Mouse (Mus musculus) cerebellum, adult (tissue): ENCODE results near the gene Mtmr11.
A peak's percentile ranks its signal among the peaks of the same experiment; 100 is the strongest.
"Not testable (repeated sequence)": the region's sequence is repeated elsewhere in the genome, so short reads cannot be mapped to it uniquely, and the experiment has no call there.

ENCODE experiments used
- ATAC-seq: cut with Nextera tagmentation; 2 replicates; pipeline ENCODE4 v1.9.2; 2017; ENCODE audit warnings: mild to moderate bottlenecking, moderate library complexity, mixed read lengths; ENCODE audit not compliant: insufficient number of reproducible peaks, low FRiP score, low TSS enrichment

Mtmr11 gene

DNA sequence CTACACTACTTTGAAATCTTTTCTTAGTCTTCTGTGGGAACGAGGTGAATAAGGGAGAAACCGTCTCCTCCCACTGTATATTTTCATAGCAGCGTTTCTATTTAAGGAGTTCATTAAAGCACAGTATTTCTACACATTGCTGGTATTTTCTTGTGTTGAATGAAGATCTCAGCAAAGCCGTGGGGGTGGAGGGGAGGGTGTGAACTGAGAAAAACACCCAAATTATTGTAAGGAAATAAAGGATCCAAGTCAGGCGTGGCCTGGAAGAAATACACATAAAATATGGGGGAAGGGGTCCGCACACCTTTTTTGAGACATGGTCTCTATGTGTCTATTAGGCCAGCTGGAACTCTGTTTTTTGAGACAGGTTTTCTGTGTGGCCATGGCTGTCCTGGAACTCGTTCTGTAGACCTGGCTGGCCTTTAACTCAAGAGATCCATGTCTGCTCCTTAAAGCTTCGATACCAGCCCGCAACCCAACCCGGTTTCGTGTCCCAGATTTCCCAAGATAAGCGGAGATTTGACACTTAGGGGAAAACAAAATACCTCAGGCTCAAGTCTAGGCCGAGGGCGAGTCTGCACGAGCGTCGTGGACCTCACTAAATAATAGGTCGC, 9.9 kb downstream of the Mtmr11 start:
- ATAC-seq, result no peak; the same call in 1 of the 2 replicates

DNA sequence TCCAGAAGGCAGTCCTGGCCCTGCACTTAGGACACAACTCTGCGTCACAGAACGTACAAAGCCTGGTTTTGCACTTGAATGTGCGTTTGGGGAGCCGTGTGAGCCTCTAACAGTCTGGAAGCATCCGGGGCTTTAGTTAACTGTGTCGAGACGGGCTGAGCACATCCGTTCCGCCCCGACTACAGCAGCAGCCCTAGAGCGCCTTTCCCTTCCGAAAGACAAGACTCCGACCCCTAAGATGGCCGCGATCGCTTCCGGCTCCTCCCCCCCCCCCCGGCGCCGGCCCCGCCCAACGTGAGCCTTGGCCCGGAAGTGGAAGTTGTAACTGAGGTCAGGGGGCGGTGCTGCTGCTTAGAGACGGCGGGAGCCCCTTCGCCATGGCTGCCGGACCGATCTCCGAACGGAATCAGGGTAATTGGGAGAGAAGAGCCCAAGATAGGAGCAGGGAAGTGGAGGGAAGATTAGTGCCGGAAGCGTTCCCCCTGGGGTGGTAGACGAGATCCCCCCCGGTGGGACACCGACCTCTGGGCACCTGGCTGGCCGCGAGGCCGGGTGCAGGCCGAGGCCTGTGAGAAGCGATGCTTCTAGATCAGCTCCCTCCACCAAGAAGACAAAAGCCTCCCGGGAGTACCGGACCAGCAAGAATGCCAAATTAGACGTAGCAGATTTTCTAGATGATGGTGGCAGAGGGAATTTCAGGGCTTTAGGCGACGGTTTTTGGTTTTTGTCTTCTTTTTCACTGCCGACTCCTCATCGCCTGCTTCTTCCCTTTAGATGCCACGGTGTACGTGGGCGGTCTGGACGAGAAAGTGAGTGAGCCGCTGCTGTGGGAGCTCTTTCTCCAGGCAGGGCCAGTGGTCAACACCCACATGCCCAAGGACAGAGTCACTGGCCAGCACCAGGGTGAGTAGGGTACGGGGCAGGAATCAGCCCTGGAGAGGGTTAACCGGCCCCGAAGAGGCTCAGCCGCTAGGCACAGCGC, 10.7 kb downstream of the Mtmr11 start, which contains the start of gene Sf3b4:
TSS of gene Sf3b4 (plus strand) at position 136 of the 982 bp plus-strand sequence.
- peak; percentile 84 for ATAC-seq

DNA sequence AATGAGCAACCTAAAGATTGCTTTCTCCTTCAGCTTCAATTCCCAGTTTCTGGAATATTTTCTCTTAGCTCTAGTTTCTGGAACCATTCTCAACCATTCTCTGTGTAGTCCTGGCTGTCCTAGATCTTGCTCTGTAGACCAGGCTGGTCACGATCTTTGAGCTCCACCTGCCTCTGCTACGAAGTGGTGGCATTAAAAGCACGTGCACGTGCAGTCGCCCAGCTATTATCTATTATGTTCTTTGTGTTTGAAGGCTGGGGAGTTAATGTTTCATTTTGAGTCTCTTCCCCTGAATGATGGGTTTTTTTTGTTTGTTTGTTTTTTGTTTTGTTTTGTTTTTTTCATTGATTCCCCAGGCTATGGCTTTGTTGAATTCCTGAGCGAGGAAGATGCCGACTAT, 11.4 kb downstream of the Mtmr11 start:
- ATAC-seq, result no peak

DNA sequence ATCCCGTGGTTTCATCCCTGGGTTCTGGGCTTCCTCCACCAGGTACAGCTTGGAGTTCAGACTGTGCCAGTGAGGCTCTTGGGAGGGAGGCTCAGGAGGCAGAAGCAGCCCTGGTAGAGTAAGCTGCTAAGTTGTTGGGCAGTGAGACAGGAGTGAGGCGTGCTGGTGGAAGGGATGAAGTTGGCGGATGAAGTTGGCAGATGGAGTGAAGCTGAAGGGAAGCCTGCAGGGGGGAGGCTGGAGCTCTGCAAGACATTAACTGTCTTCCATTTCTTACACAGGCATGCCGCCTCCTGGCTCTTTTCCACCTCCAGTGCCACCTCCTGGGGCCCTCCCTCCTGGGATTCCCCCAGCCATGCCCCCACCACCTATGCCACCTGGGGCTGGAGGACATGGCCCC, 12.2 kb downstream of the Mtmr11 start:
- not testable (repeated sequence) for ATAC-seq

DNA sequence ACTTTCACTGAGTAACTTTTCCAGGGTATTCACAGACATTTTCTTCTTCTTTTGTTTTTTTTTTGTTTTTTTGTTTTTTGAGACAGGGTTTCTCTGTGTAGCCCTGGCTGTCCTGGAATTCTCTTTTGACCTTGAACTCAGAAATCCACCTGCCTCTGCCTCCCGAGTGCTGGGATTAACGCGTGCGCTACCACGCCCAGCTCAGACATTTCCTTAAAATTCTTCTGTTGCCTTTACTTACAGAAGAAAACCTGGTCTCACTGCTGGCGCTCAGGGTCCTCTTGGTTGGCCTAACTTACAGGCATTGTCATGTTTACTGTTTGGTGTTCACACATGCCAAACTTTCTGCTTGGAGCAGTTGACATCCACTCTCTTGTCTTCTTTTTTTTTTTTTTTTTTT, 13.4 kb downstream of the Mtmr11 start:
- ATAC-seq, result no peak

DNA sequence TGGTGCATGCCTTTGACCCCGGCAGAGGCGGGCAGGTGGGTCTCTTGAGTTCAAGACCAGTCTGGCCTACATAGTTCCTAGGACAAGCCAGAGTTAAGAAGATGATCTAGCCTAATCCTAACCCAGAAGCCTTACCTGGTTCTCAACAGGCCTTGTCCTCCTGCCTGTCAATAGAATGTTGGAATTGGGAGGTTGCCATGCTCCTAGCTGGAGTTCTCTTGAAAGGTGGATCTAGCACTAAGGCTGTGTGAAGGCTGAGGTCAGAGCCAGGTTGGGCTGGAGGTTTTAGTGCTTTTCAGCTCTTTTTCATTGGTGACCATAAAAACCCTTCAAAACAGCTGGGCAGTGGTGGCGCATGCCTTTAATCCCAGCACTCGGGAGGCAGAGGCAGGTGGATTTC, 16.6 kb downstream of the Mtmr11 start:
- ATAC-seq, result no peak

DNA sequence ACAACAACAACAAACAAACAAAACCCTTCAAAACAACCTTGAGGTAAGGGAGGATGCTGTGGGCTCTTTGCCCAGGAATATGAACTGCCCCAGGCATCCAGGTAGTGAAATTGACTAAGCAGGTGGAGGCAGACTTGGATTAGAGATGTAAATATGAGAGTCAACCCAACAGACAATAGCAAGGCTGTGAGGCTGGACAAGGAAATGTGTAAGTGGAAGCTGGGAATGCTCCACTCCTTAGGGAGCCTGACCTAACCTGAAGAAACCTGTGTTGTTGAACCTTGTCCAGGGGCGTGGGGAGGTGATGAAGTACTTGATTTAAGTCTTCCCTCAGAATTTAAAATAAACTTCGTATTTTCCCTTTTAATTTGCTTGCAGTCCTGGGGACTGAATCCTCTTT, 17.1 kb downstream of the Mtmr11 start:
- no peak for ATAC-seq

DNA sequence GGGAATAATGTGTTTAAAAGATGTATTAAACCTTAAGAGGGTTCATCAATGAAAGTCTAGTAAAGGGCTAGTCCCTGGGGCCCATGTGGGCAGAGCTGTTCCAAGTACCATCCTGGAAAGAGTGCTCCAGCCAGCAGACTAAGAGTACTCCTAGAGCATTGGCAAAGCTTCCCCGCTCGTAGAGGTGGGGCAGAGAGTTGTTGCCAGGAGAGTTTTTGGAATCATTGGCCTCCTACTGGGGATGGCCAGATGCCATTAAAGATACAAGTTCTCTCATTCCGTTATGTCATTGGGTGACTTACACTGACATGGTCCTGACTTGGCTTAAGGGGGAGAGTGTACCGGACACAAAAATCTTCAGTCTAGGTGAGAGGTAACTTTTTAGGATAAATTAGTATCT, 17.7 kb downstream of the Mtmr11 start:
- no peak for ATAC-seq

DNA sequence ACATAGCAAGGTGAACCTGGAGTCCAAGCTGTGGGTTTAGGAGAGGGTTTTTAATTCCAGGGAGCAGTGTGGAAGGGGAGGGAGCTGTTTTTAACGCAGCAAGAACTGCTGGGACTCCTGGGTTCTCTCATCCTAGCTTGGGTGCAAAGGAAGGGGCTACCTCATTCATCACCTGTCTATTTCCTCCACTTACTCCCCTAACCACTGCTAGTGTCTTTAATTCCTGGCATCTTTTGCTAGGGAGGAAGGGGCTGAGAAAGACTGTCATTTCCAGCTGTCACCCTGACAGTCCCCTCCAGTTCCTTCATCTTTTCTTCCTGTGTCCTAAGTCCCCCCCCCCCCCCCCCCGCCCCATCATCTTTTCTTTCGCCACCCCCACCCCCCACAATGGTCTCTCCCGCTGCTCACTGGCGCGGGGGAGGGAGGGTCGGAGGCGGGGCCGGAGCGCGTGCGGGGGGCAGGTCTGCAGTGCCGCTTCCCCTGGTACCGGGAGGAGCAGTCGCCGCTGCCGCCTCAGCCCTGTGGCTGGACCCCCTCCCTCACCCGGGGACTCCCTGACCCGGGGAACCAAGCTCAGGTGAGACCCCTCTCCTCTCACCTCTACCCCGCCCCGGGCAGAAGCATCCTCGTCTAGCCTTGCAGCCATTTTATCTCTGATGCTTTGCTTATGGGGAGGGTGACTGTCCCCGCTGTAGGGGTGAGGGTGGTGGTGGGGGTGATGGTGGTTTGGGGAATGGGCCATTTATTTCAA, 19.1 kb downstream of the Mtmr11 start, which contains the start of gene Sv2a:
TSS of gene Sv2a (plus strand) at position 425 of the 751 bp plus-strand sequence.
- ATAC-seq, result peak; percentile 31; the same call in 1 of the 2 replicates

DNA sequence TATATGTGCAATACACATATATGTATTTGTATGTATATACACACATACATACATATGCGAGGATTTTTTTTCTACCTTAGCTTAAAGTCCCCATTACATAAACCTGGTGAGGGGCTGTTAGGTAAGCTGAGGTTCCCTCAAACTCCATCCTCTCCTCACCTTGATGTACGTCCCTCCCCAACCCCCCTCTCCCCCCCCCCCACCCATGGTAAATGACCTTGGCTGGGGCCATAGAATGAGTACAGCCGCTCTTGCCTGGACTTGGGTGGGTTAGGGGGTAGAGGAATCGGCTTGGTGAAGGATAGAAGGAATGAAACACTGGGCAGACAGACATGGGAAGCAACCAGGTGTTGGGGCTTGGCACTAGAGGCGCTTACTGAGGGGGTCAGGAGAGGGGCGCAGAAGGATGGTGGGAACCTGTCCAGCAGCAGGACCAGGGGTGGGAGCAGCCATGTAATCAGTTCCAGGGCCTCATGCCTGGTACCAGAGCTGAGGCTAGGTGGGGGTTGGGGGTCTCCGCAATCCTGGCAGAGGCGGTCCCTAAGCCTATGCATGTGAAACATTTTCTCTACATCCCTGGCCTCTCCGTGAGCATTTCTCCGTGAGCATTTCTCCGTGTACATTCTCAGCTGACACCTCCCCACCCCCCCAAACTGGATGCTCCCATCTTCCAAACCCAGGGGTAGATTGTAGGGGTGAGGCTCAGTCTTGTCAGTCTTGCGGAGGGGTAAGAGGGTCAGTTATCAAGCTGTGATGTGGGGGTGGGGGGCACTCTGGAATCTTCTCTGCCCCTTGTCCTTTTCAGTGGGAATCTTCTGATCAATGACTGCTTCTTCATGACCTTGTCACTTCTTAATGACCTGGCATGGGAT, 19.9 kb downstream of the Mtmr11 start:
- 0 out of 2 replicates have a peak, but pooled peaks have one; percentile 13 for ATAC-seq

DNA sequence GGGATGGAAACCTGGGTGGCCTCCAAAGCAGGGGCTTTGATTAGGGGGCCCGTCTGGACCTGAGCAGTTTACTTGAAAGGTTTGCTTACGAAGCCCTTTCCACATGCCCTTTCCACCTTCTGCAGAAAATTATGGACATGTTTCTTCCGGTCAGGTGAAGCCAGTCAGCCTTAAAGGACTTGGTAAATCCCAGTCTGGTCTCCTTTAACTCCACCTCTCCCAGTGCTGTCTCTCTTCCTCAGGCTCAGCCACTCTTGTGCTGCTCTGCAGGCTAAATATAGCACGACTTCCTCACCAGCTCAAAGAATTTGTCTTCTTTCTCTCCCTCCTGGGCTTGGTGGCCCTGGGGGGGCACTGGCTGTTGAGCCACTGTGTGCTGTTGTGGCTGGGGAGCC, 20.6 kb downstream of the Mtmr11 start:
- ATAC-seq, result 0 out of 2 replicates have a peak, but pooled peaks have one; percentile 45

DNA sequence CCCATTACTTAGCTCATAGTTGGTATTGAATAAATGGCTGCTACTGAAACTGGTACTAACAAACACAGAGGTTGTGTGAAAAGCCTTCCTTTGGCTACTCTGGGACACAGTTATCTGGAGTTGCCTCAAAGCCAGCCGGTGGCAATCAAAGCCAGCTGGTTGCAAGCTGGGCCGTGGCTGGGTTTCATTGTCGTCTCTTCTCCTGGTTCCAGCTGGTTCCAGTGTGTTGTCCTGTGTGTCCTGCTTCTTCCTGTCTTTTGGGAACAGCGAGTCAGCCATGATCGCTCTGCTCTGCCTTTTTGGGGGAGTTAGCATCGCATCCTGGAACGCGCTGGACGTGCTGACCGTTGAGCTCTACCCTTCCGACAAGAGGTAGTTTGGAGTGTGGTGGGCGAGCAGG, 31.2 kb downstream of the Mtmr11 start:
- no peak for ATAC-seq

DNA sequence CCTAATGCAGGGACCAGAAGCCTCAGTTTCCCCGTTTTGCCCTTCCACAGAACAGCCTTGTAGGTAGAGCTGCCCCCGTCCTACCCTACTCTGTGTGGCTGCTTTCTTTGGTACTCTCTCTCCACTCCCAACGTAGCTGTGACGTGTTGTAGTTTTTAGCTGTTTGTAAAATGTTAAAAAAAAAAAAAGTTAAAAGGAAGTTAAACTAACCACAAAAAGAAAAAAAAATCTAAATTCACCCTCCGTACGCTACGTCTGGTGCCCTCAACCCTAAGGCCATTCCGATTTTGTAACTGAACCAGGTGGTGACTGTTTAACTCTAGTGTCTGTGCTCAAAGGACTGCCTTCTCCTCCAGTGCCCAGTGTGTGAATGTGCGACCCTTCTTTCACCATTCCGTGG, 33.2 kb downstream of the Mtmr11 start:
- no peak for ATAC-seq

DNA sequence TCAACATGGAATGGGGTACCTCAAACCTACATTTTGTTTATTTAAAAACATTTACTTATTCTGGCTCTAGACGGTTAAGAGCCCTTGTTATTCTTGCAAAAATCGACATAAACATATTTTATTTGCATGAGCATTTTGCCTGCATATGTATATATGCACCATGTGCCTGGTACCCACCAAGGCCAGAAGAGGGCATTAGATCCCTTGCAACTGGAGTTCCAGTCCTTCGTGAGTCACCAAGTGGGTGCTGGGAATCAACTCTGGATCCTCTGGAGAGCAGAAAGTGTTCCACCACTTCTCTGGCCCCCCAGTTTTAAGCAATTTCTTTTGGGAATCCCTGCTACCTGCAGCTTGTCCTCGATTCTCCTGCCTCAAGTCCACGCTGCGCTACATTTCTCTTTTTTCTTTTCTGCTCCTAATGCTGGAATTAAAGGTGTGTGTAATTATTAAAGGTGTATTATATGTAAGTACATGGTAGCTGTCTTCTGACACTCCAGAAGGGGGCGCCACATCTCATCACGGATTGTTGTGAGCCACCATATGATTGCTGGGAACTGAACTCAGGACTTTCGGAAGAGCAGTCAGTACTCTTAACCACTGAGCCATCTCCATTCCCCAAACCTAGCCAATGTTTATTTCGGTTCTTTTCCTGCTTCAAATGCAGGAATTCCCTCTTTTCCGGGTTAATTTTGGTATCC, 34.0 kb downstream of the Mtmr11 start:
- no peak for ATAC-seq

DNA sequence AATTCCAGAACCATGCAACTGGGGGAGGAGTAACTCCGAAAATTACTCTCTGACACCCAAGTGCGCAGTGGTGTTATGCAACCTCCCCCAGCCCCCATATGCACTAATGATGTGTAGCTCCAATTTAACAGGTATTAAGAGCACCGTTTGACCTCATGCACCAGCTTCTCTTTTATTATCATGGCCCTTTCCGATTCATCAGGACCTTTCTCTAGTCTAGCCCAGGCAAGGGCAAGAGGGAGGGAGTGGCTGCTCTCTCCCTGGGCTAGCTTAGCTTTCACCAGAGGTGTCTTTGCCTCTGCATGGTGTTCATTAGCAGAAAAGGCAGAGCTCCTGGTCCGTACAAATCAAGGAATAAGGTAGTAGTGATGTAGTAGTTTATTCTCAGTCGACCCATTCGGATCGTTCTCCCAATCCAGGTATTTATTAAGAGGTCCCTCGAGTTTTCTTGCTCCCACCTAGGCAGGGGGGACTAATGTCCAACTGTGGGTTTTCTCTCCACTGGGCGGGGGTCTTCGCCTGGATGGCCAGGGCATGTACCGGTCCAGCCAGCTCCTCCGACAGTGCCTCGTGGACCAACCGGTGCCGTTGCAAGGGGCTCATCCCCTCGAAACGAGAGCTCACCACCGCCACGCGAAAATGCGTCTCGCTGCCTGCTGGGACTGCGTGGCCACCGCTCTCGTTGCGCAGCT, 34.8 kb downstream of the Mtmr11 start:
- ATAC-seq, result no peak

DNA sequence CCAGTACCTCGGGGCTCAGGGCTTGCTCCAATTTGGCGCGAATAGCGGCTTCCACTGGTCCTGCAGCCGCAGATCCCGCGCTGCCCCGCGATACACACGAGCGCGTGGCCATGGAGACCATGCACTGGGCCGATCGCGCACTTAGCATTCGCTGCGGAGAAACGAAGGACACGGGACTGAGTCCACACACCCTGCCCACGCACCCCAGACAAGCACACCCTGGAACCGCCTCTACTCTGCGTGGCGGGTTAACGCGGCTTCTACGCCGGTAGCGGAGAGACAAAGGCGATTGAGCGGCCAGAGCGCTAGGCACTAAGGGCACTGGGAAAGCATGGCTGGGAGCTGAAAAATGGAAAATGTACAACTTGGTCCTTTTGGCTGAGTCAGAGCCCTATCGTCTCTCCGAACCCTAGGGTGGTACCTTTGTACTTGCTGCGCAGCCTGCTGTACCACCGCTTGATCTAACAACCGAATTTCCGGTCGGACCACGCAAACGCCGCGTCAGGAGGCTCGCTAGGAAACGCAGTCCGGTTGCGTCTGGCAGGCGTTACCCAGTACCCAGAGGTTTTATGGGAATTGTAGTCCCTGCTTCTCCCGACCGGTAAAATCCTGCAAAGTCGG, 35.4 kb downstream of the Mtmr11 start:
- ATAC-seq, result peak; percentile 92

DNA sequence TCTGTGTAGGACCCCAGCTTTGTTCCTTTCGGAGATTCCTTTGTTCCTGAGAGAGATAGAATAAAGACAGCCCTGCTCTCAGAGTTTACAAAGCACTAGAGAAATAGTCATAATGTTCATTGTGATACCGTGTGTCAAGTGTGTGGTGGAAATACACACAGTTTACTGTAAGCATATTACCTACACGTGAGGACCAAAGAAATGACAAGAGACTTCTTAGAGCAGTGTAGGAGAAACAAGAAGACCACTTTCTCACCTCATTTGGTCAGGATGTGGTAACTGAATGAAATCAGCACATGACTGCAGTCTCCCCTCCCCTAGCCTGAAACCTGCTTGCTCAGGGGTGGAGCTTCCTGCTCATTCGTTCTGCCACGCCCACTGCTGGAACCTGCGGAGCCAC, 36.4 kb downstream of the Mtmr11 start:
- ATAC-seq, result no peak

DNA sequence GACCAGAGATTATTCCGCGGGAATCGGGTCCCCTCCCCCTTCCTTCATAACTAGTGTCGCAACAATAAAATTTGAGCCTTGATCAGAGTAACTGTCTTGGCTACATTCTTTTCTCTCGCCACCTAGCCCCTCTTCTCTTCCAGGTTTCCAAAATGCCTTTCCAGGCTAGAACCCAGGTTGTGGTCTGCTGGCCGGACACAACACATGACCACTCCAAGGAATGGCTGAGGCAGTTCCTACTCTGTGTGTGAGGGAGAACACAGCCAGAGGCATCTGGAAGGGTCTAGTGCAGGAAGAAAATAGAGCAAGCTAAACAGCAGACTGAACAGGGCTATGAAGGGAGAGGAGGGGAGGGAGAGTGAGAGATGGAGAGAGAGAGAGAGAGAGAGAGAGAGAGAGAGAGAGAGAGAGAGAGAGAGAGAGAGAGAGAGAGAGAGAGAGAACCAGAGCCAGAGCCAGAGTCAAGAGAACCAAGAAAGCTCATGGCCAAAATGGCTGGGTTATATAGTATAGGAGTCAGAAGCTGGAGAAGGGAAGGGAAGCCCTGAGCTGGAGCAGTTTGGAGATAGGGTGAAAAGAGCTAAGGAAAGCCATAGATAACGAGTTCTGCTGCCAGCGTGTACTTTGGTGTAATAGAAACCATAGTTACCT, 36.9 kb downstream of the Mtmr11 start:
- ATAC-seq, result not testable (repeated sequence)
